Mouse (Mus musculus): ENCODE measurements around the gene Mical3.
A peak's percentile ranks its signal among the peaks of the same experiment; 100 is the strongest.

The Mical3 gene

DNA sequence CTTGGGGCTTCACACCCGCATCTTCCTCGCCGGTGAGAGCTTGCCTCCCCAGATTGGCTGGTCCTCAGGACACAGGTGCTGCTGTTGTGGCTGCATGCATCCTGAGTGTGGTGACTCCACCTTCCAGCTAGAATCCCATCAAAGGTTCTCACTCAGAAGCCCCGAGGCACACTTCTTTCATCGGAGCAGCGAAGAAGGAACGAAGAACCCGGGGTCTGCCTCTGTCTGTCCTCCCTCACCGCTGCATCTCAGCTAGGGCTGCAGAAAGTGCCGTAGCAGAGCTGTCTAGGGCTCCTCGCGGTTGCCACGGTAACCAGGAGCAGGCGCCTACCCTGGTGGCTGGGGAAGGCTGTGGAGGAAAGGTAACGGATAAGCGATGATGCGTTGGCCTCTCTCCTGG lies at the start of gene Mical3:
Mical3 (minus strand) TSS at position 227 of the 400 bp plus-strand sequence.
- DNase-seq (ENCODE audit: low spot score in 2 of 2), result no peak

DNA sequence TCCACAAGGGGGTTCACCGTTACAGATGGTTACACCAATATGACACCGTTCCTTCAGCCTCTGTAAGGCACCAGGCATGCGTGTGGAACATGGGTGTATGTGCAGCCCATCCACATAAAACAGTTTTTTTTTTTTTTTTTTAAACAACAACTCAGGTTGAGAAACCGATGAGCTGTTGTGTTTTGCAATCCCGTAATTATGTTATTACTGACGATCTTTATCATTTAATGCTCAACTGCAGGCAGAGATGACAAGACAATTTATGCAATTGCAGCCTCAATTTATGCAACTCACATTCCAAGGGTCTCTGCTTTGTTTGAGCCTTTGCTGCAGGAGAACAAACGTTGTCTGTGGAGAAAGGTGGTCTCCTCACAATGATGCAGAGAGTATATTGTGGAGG lies 49.0 kb upstream of the Mical3 start:
- DNase-seq (ENCODE audit: low spot score in 2 of 2), result no peak

DNA sequence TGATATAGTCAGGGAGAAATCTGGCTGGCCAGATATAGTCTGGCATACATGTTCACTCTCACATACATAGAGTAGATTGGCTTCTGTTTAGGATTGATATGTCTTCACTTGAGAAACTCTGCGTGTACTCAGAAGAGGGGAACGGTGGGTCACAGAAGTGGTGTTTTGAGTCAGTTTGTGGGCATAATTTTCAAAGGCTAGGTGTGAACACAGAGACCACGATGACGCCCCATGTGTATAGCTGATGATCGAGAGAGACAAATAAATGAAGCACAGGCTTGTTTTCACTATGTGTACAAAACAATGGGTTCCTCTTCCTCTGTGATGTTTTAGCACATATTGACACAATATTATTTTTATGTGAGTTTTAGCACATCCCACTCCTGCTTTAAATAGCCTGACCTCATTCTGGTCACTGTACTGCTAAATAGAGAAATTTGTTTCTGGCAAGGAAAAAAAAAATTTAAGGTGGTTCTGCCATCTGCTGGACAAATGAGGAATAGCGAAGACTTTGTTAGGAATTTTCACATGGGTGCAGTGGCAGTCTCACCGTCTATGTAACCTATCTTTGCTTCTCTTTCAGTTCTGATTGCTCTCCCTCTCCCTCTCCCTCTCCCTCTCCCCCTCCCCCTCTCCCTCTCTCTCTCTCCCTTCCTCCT lies 48.0 kb upstream of the Mical3 start:
- DNase-seq (ENCODE audit: low spot score in 2 of 2), result peak in 1 of 2 experiments; percentile 25

DNA sequence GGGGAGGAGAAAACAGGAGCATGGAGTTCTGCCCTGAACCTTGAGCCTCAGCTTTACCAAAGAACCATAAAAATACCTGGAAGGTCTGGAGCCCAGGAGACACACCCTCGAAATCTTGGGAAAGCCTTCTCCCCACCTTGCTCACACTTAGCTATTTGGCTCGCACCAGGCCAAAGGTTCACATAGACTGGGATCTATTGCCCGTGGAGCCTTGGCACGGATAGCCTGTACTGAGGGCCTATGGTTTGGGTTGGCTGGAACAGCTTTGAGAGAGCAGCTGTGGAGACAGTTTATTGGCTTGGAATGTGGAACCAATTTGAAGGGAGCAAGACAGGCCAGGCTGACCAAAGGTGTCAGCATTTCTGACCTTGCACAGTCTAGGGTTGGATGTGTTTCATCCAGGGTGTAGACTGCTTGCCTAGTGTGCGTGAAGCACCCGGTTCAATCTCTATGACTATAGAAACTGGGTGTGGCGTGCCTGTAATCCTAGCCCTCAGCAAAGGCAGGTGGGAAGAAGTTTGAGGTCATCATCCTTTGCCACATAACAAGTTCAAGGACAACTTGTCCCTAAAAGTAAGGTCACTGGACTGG lies 46.4 kb upstream of the Mical3 start:
- DNase-seq (ENCODE audit: low spot score in 2 of 2), result no peak

DNA sequence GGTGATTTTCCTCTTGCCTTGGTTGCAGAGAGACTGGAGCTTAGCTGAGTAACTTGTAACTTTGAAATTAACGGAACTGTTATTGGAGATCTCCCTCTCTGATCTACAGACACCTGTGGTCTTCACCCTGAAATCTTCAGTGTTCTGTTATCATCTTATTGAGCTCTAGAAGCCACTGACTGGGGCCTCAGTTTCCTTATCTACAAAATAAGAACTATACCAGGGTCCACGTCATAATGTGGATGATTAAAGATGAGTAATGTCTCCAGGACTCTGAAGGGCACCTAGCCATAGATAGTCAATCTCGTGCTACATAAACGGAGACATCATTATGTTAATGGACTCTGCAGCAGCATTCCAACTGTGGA lies 45.9 kb upstream of the Mical3 start:
- DNase-seq (ENCODE audit: low spot score in 2 of 2), result no peak

DNA sequence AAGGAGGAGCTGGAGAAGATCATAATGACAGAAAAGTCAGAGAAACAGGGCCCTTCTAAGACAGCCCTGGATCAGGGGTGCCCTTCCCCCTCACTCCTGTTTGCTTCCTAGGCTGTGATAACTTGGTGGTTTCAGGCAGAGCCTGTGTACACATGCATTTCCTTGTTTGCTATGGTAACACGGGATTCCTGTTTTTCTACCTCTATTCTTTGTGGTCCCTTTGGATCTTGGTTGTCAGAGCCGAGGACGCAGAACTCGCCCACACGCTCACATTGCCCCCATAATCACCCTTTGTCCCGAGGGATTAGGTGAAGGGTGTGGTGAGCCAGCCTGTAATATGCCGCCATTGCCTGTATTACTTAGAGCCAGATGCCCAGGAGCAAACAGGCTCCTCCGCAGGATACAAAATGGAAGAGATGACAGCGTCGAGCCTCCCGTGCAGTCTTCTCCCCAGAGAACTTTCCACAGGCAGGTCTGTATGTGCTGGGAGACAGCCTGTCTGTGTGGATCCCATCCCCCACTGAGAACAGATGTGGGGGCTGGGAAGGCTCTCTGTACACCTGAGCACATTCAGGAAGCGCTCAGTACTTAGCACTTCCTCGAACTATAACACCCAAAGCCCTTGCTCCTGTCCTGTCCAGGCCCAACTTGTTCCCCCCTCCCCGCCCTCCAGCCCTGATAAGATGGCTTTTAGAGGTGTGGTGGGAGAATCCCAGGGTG lies 45.4 kb upstream of the Mical3 start:
- DNase-seq (ENCODE audit: low spot score in 2 of 2), result no peak

DNA sequence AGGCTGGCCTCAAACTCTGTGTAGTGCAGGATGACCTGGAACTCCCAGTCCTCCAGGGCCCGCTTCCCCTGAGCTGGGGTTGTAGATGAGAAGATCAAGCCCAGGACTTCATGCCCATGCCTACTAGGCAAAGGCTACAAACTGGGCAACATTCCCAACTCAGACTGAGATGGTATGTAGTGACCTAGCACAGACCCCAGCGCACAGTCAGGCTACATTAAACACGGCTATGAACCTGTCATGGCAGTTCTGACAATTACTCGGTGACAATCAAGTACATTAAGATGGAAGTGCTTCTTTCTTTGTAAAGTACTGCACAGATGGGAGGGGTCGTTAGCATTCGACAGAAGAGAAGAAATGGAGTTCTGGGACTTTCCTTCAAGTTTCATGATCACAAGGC lies 44.0 kb upstream of the Mical3 start:
- DNase-seq (ENCODE audit: low spot score in 2 of 2), result no peak

DNA sequence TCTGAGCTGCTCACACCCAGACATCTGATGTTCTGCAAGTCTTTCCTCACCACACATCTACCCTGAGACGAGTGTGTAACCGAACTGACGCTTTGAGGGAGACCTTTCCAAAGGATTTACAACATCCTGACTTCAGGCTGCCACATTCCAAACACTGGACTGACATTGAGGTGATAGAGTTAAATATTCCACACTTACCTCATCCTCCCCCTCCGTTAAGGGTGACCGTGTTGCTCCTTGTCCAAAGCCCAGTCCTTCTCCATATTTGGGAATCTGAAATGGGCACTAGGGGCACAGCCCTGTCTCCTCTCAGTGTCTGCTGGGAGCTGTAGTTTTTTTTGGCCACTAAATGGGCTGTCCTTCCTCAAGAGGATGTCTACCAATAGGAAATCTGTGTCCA lies 42.7 kb upstream of the Mical3 start:
- DNase-seq (ENCODE audit: low spot score in 2 of 2), result no peak

DNA sequence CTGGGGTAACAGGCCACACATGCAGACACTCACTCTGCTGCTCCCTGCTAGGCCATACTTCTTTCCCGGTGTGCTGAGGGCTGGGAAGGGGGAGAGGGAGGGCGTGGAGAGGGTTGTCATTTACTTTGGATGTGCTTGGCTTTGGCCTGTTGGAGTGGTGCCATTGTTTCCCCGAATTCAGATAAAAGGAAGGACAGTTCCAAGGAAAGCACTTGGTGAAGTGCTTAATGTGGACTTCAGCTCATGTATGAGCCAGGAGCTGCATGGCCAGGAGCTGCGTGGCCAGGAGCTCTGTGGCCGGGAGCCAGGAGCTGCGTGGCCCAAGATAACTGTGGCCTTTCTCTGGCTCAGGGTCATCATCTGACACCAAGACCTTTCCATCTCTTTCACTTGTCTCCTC lies 40.3 kb upstream of the Mical3 start:
- no peak for DNase-seq (ENCODE audit: low spot score in 2 of 2)

DNA sequence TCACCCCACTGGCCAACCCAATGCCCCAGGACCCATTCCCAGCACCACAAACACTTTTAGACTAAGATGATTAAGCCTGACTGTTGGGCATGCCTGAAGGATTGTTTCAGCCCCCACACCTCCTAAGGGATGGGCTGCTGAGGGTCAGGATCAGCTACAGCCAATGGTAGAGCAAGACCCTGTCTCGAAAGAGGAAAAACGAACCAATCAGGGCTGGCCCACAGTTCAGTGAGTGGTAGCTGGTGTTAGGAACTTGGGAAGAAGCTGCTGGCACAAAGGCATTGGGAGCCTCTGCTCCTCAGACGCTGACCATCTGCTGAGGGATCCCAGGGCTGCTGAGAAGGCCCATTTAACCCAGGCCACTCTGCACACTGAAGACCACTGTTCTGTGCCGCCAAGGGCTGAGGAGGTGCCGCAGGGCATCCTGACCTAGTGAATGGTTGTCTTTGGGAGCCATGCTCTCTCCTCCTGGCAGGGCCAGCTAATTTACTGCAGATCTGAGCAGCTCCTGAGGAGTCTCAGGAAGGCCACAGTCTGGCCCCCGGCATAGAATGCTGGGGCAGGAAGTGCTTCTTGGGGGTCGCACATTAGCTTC lies 36.7 kb upstream of the Mical3 start:
- DNase-seq (ENCODE audit: low spot score in 2 of 2), result no peak

DNA sequence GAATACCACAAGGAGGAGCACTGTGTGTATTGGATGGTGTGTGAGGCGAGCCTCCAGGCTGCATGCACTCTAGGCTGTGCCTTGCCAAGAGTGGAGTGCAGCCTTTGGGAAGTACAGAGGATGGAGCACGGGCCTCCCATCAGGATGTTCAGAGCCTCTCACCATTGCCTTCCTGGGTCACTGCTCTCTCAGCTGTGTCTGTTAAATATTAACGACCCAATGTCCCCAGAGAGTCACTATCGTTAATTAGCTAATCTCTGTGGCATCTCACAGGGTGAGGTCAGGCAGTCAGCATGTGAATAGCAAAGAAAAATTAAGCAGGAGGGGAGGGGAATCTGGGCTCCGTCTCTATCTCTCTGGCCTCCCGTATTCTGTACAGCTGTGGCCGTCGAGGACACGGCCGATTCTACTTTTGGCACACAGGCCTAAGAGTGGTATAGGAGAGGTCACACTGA lies 35.3 kb upstream of the Mical3 start:
- DNase-seq (ENCODE audit: low spot score in 2 of 2), result no peak

DNA sequence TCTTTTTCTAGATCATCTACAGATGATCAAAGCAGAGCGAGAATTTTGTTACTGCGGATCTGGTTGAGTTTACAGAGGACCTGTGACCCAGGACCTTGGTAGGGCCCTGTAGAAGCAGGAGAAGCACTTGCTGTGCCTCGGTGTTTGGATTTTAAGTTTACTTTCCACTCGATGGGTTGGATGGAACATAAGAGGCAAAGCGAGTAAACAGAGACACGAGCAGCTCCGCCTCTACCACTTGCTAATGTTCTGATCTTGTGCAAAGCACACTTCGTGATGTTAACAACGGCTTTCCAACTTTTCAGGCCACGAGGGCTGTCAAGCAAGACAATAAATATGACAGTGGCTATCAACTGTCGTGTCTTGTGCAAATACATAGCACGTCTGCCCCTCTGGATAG lies 31.8 kb upstream of the Mical3 start:
- DNase-seq (ENCODE audit: low spot score in 2 of 2), result no peak

DNA sequence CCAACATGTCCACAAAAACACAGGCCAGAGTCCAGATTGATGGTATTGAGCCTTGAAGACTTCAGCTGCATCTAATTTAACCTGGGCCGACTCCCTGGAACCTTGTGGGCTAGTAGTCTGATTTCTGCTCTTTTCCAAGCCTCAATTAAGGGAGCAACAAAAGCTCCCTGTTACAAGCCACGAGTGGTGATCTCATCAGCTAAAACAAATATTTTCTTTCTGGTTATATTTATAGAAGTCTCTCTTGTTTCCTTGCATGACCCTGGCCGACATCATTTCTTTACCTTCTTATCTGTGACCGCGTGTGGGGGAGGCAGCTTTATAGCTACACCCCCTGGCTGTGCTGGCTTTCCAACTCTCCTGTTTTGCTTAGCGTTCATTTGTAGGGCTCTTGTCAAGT lies 29.3 kb upstream of the Mical3 start:
- DNase-seq (ENCODE audit: low spot score in 2 of 2), result no peak

DNA sequence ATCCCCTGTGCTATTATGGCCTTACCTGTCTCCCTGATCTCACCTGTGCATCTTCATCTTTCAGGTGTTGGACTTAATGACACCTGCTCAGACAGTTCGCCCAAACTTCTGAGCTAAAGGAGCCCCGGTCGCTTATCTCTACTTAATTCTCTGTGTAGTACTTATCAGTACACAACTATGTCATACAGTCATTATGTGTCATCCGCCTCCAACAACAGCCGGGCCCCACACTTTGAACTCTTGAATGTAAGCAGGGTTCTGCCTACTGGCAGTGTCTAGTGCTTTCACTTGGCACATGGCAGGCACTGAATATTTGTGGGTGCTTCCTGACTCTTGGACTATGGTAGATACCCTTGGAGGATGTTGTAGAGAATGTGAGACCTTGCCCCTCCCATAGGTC lies 28.8 kb upstream of the Mical3 start:
- no peak for DNase-seq (ENCODE audit: low spot score in 2 of 2)

DNA sequence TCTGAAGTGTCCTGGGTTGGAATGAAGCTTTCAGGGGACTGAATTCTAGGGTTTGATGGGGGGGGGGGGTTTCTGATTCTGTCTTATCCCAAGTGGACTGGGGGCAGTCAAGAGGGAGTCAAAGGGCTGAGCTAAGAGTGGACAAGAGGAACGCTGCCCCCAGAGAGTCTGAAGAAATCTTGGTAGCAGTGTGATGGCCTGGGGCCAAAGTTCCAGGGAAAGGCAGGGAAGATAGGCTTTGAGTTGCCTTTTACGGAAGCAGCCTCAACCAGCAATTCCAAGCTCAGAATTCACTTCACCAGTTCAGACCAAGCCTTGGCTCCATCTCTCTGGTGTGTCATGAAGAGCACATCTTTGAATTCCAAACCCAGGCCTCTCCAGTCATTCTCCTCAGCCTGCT lies 25.2 kb upstream of the Mical3 start:
- no peak for DNase-seq (ENCODE audit: low spot score in 2 of 2)

DNA sequence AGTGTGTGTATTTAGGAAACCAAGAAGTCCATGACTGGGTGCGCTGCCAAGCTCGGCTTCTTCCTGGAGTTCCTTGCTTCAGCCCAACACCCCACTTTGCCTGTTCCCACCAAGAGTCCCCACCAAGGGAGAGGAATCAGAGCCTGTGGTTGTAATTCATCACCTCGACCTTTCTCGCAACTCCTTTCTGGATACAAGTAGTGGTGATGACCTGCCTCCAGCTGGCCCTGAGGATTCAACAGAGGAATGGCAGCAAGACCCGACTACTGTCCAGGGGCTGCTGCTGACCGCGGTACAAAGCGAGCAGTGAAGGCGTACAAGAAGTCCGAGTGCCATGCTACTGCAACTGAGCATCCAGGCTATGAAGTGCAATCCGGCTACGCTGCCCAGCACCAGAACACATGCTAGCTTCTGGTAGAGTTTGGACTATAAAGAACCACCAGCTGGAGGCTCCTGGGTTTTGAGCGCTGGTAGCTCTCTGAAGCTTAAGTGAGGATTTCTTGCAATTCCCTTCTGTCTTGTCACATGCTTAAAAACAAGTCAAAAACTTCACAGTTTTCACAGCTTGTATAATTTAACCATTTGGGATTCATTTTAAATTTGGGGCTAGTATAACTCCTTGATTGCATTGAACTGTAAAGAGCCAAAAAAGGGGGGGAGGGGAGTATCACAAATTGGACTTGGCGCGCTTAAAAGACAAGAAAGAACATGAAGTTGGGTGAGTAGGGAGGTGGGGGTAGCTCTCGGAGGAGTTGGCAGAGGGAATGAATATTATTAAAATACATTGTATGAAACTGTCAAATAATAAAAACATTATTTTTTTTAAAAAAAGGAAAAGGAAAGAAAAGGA lies 23.9 kb upstream of the Mical3 start:
- DNase-seq (ENCODE audit: low spot score in 2 of 2), result no peak

DNA sequence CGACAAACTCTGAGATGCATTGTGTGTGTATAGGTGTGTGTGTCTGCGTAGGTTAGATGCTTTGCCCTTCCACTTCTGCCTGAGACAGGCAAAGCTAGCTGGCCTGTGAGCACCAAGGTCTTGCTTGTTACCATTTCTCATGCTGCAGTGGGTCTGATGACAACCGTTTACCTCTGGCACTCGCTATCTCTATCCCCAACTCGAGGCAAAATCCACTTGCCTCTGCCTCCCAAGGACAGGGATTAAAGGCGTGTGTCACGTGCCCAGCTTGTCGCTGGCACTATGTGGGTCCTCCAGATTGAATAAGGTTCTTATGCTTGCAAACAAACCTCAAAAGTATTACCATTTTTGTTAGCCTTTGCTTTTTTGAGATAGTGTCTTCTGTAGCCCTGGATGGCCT lies 22.4 kb upstream of the Mical3 start:
- DNase-seq (ENCODE audit: low spot score in 2 of 2), result no peak

DNA sequence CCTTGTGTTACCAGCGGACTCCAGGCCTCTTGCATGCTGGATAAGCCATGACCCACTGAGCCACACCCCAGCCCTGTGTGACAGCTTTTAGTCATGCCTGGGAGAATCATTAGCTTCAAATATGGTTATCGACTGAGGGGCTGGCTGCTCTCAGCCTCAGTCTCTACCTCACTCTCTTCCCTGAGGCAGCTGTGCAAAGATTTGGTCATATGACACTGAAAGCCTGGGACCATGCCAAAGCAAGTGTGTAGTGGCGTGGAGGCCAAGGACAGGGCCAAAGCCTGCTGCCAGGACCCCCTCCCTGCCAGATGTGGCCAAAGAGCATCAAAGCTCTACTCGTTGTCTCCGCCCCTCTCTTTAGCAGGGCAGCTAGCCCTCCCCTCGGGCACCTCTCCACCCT lies 20.9 kb upstream of the Mical3 start:
- no peak for DNase-seq (ENCODE audit: low spot score in 2 of 2)

DNA sequence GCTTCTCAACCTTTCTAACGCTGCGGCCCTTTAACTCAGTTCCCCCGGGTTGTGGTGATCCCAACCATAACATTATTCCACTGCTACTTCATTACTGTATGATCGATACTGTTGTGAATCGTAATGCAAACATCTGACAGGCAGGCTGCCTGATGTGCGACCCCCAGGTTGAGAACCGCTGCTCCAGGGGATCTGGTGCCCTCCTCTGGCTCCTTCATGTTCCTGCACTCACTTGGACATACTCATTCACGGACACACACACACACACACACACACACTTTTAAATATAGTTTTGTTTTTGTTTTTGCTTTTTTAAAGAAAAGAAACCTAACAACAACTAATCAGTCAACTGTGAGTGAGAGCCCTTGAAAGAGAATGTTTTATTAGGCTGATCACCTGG lies 19.3 kb upstream of the Mical3 start:
- DNase-seq (ENCODE audit: low spot score in 2 of 2), result no peak

DNA sequence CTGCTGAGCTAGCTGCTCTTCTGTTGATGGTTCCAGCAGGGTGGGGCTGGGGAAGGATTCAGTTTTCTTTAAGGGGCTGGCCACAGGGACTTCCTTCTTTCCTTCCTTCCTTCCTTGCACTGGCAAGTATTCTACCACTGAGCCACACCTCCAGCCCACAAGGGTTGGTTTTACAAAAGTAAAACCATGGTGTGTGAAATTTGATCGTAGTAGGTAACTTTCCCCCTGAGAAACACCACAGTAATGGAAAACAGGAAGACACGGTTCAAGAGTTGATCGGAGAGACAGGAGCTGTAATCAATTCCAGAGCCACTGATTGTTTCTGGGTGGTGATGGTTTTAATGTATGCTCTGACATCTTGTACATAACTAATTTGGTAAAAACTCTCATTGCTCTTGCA lies 18.6 kb upstream of the Mical3 start:
- no peak for DNase-seq (ENCODE audit: low spot score in 2 of 2)

DNA sequence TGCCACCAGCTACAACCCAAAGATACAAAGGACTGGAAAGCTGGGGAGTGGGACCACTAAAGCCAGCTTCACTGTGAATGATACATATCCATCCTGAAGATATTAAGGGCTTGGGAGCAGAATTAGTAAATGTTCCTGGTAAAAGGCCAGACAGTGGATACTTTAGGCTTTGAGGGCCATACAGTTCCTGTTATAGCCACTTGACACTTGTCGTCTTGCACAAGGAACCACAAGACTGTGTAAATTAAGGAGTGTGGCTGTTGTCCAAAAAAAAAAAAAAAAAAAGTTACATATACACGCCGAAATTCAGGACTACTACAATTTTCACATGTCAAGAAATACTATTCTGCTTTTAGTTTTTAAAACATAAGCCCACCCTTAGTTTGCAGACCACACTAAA lies 17.6 kb upstream of the Mical3 start:
- DNase-seq (ENCODE audit: low spot score in 2 of 2), result no peak

DNA sequence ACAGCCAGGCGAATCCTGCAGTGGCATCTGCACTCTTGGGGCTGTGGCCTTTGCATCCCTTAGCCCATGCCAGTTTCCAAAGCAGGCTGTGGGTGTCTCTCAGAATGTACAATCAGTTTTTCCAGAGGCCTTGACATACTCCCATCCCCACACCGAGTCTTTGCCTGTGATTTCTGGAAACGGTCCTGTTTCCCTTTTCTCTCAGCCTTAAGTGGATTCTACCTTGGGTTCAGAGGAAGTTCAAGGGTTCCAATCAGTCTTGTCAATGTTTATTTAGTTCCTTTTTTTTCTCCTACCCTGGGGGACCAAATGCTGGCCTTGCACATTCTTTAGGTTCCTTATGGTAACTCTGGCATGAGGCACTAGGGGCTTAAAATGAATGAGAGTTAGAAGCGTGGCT lies 16.0 kb upstream of the Mical3 start:
- DNase-seq (ENCODE audit: low spot score in 2 of 2), result no peak

All from spleen, postnatal 14 days (tissue).